Mouse (Mus musculus): Measurements from ENCODE around the gene Zbed6.

- no peak for TF ChIP-seq EP300 (IDR thresholded peaks at IDR 0.05; ENCODE audit: insufficient read depth, low read depth, low read length)
- TF ChIP-seq CTCF (IDR thresholded peaks at IDR 0.05) = no peak
- no peak for TF ChIP-seq POLR2A (IDR thresholded peaks at IDR 0.05; ENCODE audit: insufficient read depth, low read depth, low read length)
Observed at GRCm38 (mm10) chr1:133653033-133653432, 7.7 kb downstream of the Zbed6 start.

All from heart, adult 2 months (tissue).